Mouse (Mus musculus) bone marrow macrophage, adult 2 months (primary cell): Measurements from ENCODE around the gene Gm17455.

Experiments
- CTCF ChIP-seq: IDR thresholded peaks from 2 replicates; pipeline ENCODE4 v1.5.1; 2012; ENCODE audit warnings: low read depth, mild to moderate bottlenecking, low read length, moderate library complexity
- POLR2A ChIP-seq: IDR thresholded peaks from 2 replicates; pipeline ENCODE4 v1.6.1; 2012; ENCODE audit warnings: mild to moderate bottlenecking, low read depth, low read length, borderline replicate concordance

- no peak for TF ChIP-seq POLR2A
- TF ChIP-seq CTCF = no peak
These were observed 18.2 kb upstream of the Gm17455 start for GRCm38 (mm10) chr10:60381142-60381925.
